Mouse (Mus musculus) mouse embryonic stem cell (cell line): ENCODE data around the gene Tex37.

Experiments used
- in situ Hi-C, 2 experiments: fragments of 300-500 bp; cut with MboI; formaldehyde crosslinking; loops; 1 replicate in 1 of 2; 3 replicates in 1 of 2; pipeline ENCODE4 v1.14.3; 2019 to 2020; ENCODE audit warnings: low sequenced_read_pairs in 2 of 2, low pct_unique_long_range_greater_than_20kb in 1 of 2, mixed read lengths in 1 of 2; ENCODE audit not compliant: unreplicated experiment in 1 of 2

Tex37 gene

GRCm38 (mm10) chr6:70903689-70904088 lies 15.0 kb downstream of the Tex37 start:
- in situ Hi-C loops: no loop called here

GRCm38 (mm10) chr6:70899594-70900003 lies 19.1 kb downstream of the Tex37 start:
- in situ Hi-C loops: no loop called here

DNA sequence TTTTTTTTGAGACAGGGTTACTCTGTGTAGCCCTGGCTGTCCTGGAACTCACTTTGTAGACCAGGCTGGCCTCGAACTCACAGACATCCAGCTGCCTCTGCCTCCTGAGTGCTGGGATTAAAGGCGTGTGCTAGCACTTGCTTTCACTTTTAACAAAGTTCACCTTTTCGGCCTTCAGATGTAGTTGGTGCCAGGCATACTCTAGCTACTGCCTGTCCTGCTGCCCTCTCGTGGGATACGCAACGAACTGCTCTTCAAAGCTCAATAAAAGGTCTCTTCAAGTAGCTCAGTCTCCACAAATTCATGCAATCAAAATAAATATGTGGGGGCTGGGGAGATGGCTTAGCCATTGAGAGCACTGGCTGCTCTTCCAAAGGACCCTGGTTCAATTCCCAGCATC lies 20.6 kb downstream of the Tex37 start:
- in situ Hi-C loops: no loop called here

GRCm38 (mm10) chr6:70887993-70888392 lies 30.7 kb downstream of the Tex37 start:
- in situ Hi-C loops: no loop called here

DNA sequence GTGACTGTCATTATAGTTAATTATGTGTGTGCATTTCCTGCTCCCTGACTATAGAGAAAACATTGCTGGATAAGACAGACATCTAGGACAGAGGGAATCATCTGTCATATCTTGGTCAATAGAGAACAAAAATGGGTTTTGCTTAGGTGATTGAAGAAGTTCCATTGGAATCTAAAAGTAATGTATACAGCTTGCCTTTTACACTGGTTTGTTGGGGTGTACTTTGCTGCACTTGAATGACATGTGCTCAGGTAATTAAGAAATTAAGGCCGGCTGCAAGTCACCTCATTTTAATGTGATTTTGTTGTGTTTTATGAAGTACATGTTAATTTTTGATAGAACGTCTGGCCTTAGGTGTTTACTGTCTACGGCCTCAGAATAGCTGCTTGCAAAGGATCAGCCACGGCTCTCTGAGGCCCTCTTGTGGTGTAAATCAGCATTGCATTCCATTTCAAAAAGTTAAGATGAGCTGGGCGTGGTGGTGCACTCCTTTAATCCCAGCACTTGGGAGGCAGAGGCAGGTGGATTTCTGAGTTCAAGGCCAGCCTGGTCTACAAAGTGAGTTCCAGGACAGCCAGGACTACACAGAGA lies 37.9 kb downstream of the Tex37 start:
- in situ Hi-C loops: loop anchor here in 1 of 2 experiments (5.0 kb wide), 1 partner anchor 79 kb away; no protein-coding TSS in a partner anchor

DNA sequence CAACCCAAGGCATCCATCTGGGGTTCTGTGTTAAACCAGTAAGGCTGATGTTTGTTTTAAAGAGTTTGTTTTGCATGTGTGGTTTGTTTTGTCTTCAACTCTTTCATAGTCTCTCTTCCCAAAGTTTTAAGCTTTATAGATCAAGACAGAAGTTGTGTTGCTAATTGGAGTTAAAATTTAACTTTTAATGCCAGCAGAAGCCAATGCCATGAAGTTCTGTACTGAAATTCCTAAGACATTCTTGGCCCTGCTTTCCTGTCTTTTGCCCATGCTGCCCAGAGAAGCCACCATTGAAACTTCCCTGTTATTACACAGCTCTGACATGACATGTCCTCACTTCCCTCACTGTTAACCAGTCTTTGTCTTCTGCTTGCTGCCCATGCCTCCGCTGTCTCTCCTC lies 43.7 kb downstream of the Tex37 start:
- in situ Hi-C loops: loop anchor here in 1 of 2 experiments (5.0 kb wide), 1 partner anchor 58 kb away; no protein-coding TSS in a partner anchor

- in situ Hi-C loops: no loop called here
Measured at GRCm38 (mm10) chr6:70874035-70874775, 44.5 kb downstream of the Tex37 start.

DNA sequence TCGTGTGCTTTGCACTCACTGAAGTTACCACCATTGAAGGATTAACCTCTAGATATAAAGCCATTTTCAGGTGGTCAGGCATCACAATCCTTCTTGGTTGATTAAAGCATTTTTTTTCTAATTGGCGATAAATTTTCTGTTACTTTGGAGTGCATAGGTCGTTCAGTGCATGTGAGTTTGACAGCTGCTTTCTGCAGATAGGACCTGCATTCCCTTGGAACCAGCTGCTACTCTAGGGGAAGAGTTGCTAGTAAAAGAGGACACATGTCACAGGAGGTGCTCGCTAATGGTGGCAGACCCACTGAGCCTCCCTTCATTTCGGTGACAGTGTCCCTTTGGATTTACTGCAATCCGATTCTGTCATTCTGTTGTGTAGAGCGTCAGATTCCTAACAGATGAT lies 46.2 kb downstream of the Tex37 start:
- in situ Hi-C loops: no loop called here

DNA sequence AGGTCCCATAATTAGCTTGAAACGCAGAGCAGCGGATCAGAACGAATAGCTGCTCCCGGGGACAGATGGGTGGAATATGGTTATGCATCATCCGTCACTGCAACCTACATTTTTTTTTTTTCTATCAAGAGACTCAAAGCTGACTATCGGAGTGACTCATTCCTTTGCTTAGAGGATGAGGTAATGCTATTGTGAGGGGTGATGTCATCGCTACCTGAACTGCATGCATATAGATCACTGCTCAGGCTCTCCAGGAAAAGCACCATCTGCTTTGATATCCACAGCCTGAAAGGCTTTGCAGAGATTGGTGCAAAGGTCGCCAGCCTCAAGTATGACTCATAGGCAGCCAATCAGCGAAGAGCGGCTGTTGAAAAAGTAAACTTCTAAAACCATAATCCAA lies 46.6 kb downstream of the Tex37 start:
- in situ Hi-C loops: no loop called here

GRCm38 (mm10) chr6:70871511-70871980 lies 47.2 kb downstream of the Tex37 start:
- in situ Hi-C loops: no loop called here

DNA sequence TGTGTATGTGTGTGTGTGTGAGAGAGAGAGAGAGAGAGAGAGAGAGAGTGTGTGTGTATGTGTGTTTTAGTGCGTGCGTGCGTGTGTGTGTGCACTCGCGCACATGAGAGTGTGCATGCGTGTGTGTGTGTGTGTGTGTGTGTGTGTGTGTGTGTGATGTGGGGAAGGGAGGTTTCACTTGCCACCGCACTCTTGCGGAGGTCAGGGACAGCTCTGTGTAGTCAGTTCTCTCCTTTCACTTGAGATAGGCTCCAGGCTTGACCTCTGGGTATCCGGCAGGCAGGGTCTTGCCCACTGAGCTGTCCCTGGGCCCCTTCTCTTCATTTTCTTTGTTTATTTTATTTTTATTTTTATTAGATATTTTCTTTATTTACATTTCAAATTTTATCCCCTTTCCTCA lies 51.4 kb downstream of the Tex37 start:
- in situ Hi-C loops: no loop called here

- in situ Hi-C loops: no loop called here
Measured at GRCm38 (mm10) chr6:70866761-70867160, 52.0 kb downstream of the Tex37 start.

DNA sequence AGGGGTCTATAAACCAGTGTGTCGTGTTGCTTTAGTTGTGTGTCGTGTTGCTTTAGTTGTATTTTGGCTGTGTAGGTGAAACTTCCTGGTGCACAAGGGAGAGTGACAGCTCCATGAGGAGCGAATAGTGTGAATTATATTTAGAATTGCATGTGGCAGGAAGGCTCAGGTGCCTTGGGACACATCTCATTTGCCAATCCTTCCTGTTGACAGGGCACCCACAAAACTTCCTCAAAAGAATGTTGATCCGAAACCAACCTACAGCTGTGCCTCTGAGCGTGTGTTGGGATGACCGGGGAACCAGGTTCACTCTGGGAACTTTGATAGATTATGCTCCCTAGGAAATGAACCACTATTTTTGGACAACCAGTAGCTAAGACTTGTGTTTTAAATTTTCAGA lies 54.4 kb downstream of the Tex37 start:
- in situ Hi-C loops: no loop called here
